Comparison of ENCODE assay signal across 12 mouse cellular contexts in the genomic region with DNA sequence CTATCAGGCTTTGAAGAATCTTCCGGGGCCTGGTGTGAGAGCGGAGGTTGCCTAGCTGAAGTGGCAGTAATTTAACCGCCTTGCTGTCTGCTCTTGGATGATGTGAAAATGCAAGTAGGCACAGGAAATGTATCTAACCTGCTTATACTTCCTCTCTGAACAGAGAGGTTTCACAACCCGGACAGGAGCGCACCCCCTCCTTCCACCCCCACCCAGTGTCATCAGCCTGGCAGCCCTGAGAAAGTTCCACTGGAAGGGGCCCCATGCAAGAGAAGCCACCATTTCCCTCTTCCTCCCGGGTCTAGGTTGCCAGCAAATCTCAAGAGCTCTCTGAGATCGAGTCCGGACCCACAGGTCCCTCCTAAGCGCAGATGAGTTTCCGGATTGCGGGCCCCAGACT. TPM values are rescaled to one million over a fixed set of nuclear protein-coding genes. Genes with fewer than 3 reads are reported as not detected.
DNase-seq lines count a peak whose midpoint lies in the region; ATAC-seq lines count a peak whose summit lies in the region.
"Had no signal": no experiment of that assay in that cellular context is flagged by ENCODE, and none has a peak within 500 bp of the region (broad histone marks: within the 10 kb centered on the region; RNA-seq: fewer than 3 reads in every experiment).

A gene (plus strand): TSS at position 163 of the 400 bp plus-strand sequence.

- ATAC-seq in heart, embryonic 15.5 days (replicated peaks; ENCODE audit: insufficient number of reproducible peaks, insufficient read depth, low FRiP score, low read depth), result no peak
- ATAC-seq in heart, embryonic 11.5 days (replicated peaks; ENCODE audit: insufficient number of reproducible peaks, low FRiP score, low TSS enrichment), result no peak
- peak; percentile 91 for ATAC-seq in inflammation-experienced regulatory T-cells, adult 6 months
- ATAC-seq in megakaryocyte-erythroid progenitor cell, adult 5-6 weeks (replicated peaks; ENCODE audit: low FRiP score, low TSS enrichment, poor library complexity, severe bottlenecking), result peak; percentile 36; the same call in 1 of the 2 replicates
- ATAC-seq in intestine, embryonic 15.5 days, result no peak

- peak; percentile 82 for DNase-seq in thymus, postnatal 14 days
- no peak for DNase-seq in left cerebral cortex, adult 18-20 months (ENCODE audit: low spot score in 2 of 2)
- no peak for DNase-seq in left cerebral cortex, postnatal 25 days (ENCODE audit: low spot score in 2 of 2)
- DNase-seq: adrenal gland, postnatal 14 days; embryo, embryonic 11 days had no signal

- no peaks in the 10 kb centered on the region for H3K27me3 ChIP-seq in heart, embryonic 15.5 days
- H3K27me3 ChIP-seq in heart, embryonic 11.5 days (ENCODE audit: control insufficient read depth, insufficient read depth, low read length), result no peaks in the 10 kb centered on the region
- H3K27me3 ChIP-seq in intestine, embryonic 15.5 days (replicated peaks), result no peaks in the 10 kb centered on the region

- peak within 1 kb of the TSS; percentile 16; the same call in 1 of the 2 replicates for H3K4me2 ChIP-seq in heart, embryonic 15.5 days
- H3K4me2 ChIP-seq in heart, embryonic 11.5 days, result no peak within 1 kb of the TSS
- H3K4me2 ChIP-seq in intestine, embryonic 15.5 days (replicated peaks), result no peak within 1 kb of the TSS
- H3K4me2 ChIP-seq: hindbrain, embryonic 14.5 days; midbrain, embryonic 11.5 days had no signal

- H3K36me3 ChIP-seq in heart, embryonic 15.5 days, result no peaks in the 10 kb centered on the region
- H3K36me3 ChIP-seq in heart, embryonic 11.5 days (ENCODE audit: control insufficient read depth, insufficient read depth, low read length), result no peaks in the 10 kb centered on the region
- no peaks in the 10 kb centered on the region for H3K36me3 ChIP-seq in intestine, embryonic 15.5 days

- no peaks in the 10 kb centered on the region for H3K9me3 ChIP-seq in heart, embryonic 15.5 days (replicated peaks)
- no peaks in the 10 kb centered on the region for H3K9me3 ChIP-seq in heart, embryonic 11.5 days (replicated peaks; ENCODE audit: control insufficient read depth, low read length)
- no peaks in the 10 kb centered on the region for H3K9me3 ChIP-seq in intestine, embryonic 15.5 days

- no peak within 1 kb of the TSS for H3K27ac ChIP-seq in heart, embryonic 15.5 days
- H3K27ac ChIP-seq in heart, embryonic 11.5 days (ENCODE audit: low read depth, low read length), result no peak within 1 kb of the TSS
- H3K27ac ChIP-seq in intestine, embryonic 15.5 days, result no peak within 1 kb of the TSS
- H3K27ac ChIP-seq: hindbrain, embryonic 14.5 days had no signal

- intact Hi-C loops in left cerebral cortex, postnatal 25 days (cut with DNase I), result loop anchor here (10.0 kb wide), 1 partner anchor 141 kb away; no protein-coding TSS in a partner anchor

- WGBS in heart, embryonic 15.5 days, result 75% methylated on average over 11 of the region's 11 CpGs
- 69% methylated on average over 11 of the region's 11 CpGs for WGBS in heart, embryonic 11.5 days (ENCODE audit: insufficient replicate concordance)
- 77% methylated on average over 11 of the region's 11 CpGs for WGBS in intestine, embryonic 15.5 days

- H3K4me1 ChIP-seq in heart, embryonic 15.5 days (replicated peaks), result peaks cover 7% of the 10 kb centered on the region
- H3K4me1 ChIP-seq in heart, embryonic 11.5 days (ENCODE audit: control insufficient read depth, insufficient read depth, low read length), result no peaks in the 10 kb centered on the region
- no peaks in the 10 kb centered on the region for H3K4me1 ChIP-seq in intestine, embryonic 15.5 days (replicated peaks)

- peak within 1 kb of the TSS; percentile 6; the same call in 1 of the 2 replicates for H3K4me3 ChIP-seq in heart, embryonic 15.5 days
- no peak within 1 kb of the TSS for H3K4me3 ChIP-seq in heart, embryonic 11.5 days (ENCODE audit: low read depth, low read length)
- H3K4me3 ChIP-seq in intestine, embryonic 15.5 days (replicated peaks), result no peak within 1 kb of the TSS

- H3K9ac ChIP-seq in heart, embryonic 15.5 days, result no peak within 1 kb of the TSS
- no peak within 1 kb of the TSS for H3K9ac ChIP-seq in heart, embryonic 11.5 days (ENCODE audit: low read depth, low read length)
- H3K9ac ChIP-seq in intestine, embryonic 15.5 days, result no peak within 1 kb of the TSS
- H3K9ac ChIP-seq: hindbrain, embryonic 14.5 days had no signal

RNA-seq across cellular contexts. Expression of the gene that starts here (rescaled TPM):
- polyA plus RNA-seq in heart, embryonic 15.5 days (2015; fragmentation: Nextera tagmentation; extraction: Ambion mirVana), result 1.3 and 5.1 TPM in 2 replicates
- 0.46 and 0.68 TPM in 2 replicates for polyA plus RNA-seq in heart, embryonic 11.5 days (2014; fragmentation: Nextera tagmentation; extraction: Ambion mirVana)
- polyA plus RNA-seq in inflammation-experienced regulatory T-cells, adult 6 months (2017; shearing (Covaris generic)), result 100 to 1,000 TPM; 201 to 247 (median 214) TPM
- 5.5 and 11.4 TPM in 2 replicates for total RNA-seq in megakaryocyte-erythroid progenitor cell, adult 5-6 weeks (2014; fragmentation: Nextera tagmentation)
- total RNA-seq in megakaryocyte-erythroid progenitor cell, adult 5-6 weeks (2017), result 2.6 and 4.6 TPM in 2 replicates
- total RNA-seq in left cerebral cortex, adult 18-20 months (2021), result under 1 TPM; 0.42 to 0.86 TPM
- polyA plus RNA-seq in intestine, embryonic 15.5 days (2015; fragmentation: Nextera tagmentation; extraction: Ambion mirVana), result 2.0 and 2.5 TPM in 2 replicates
- under 1 TPM; 0.34 to 0.94 TPM for total RNA-seq in left cerebral cortex, postnatal 25 days (2021)

Comparison
In these comparisons a context has a peak if more than half of its experiments do, and no peak if none do; other contexts are left out.
1. RNA of the gene that starts here (polyA plus RNA-seq): 201 to 247 TPM in inflammation-experienced regulatory T-cells, adult 6 months; 2.0 to 2.5 TPM in intestine, embryonic 15.5 days, 1.3 to 5.1 TPM in heart, embryonic 15.5 days and 0.46 to 0.68 TPM in heart, embryonic 11.5 days; every median in the first group is over 10 times any median in the second.
2. ATAC-seq: peak in inflammation-experienced regulatory T-cells, adult 6 months (single experiment) and megakaryocyte-erythroid progenitor cell, adult 5-6 weeks (single experiment); none in heart, embryonic 15.5 days (single experiment), heart, embryonic 11.5 days (single experiment) and intestine, embryonic 15.5 days (single experiment).